Mouse (Mus musculus): ENCODE measurements around the gene Elovl5. TPM values are rescaled to one million over a fixed set of nuclear protein-coding genes. Genes with fewer than 3 reads are reported as not detected.

Gene Elovl5
- total RNA-seq, 2 experiments from 2014 or later = 5.9 to 9.3 TPM

Other genes starting within 250 kb of the Elovl5 start
- 10 to 100 TPM in 1 of 2 experiments, 1 to 10 TPM in 1; 9.1 to 10.6 TPM for gene Gclc, start 162.8 kb upstream of the Elovl5 start, total RNA-seq (2021)
- not detected for gene Gcm1, start 134.6 kb downstream of the Elovl5 start, total RNA-seq (2021)
- 10 to 100 TPM; 39.6 to 43.4 TPM for gene Fbxo9, start 191.7 kb downstream of the Elovl5 start, total RNA-seq (2021)
- 1 to 10 TPM; 4.3 to 4.7 TPM for gene Ick, start 191.8 kb downstream of the Elovl5 start, total RNA-seq (2021)

All from gastrocnemius, adult 18-20 months (tissue).